Mouse (Mus musculus) kidney, adult 2 months (tissue): ENCODE measurements around the gene Txndc5.

Experiments used
- CTCF ChIP-seq: fragments of 200-500 bp; conservative IDR thresholded peaks from 2 replicates; pipeline ENCODE4 v1.5.1; 2011; ENCODE audit warnings: low read depth, mild to moderate bottlenecking, control low read depth, low read length, moderate library complexity, mixed read lengths; ENCODE audit not compliant: insufficient read depth, insufficient read length
- POLR2A ChIP-seq: fragments of 200-500 bp; IDR thresholded peaks from one replicate; pipeline ENCODE4 v1.6.1; 2011; ENCODE audit warnings: low read depth, low read length, control low read depth

GRCm38 (mm10) chr13:38476936-38477335, 51.7 kb downstream of the Txndc5 start:
- TF ChIP-seq POLR2A (no peak), CTCF (no peak)
